Mouse (Mus musculus) brain, embryonic 14.5 days (tissue): ENCODE measurements around the gene Wrb. TPM values are rescaled to one million over a fixed set of nuclear protein-coding genes. Genes with fewer than 3 reads are reported as not detected.
A peak's percentile ranks its signal among the peaks of the same experiment; 100 is the strongest.
"Not testable (repeated sequence)": the region's sequence is repeated elsewhere in the genome, so short reads cannot be mapped to it uniquely, and the experiment has no call there.

Experiments
- DNase-seq: peaks from one replicate; pipeline ENCODE4 v3.0.0-alpha.2; 2011; ENCODE audit warnings: low read depth
- CTCF ChIP-seq: fragments of 200-500 bp; IDR thresholded peaks from 2 replicates; pipeline ENCODE4 v1.5.1; 2012; ENCODE audit warnings: inconsistent platforms, mild to moderate bottlenecking, moderate library complexity, borderline replicate concordance; ENCODE audit not compliant: insufficient read depth, insufficient read length; ENCODE audit errors: extremely low read depth
- POLR2A ChIP-seq: fragments of 200-500 bp; IDR thresholded peaks from 2 replicates; pipeline ENCODE4 v1.6.1; 2012; ENCODE audit warnings: mild to moderate bottlenecking, inconsistent platforms, borderline replicate concordance; ENCODE audit not compliant: poor library complexity, insufficient read depth, insufficient read length, severe bottlenecking; ENCODE audit errors: extremely low read depth
- polyA plus RNA-seq: library from polyadenylated mRNA; depleted of rRNA; stranded (reverse); fragments of >200 nt; gene quantifications from 2 replicates; pipeline ENCODE4 v1.2.3, GENCODE M21; 2012; rRNA removed

Wrb gene
- 151 and 176 TPM in 2 replicates for polyA plus RNA-seq

GRCm38 (mm10) chr16:96145110-96145800 is at the start of gene Wrb:
Gene Wrb (plus strand): TSS chr16:96145407.
- peak; percentile 100 for DNase-seq
- TF ChIP-seq CTCF (peak; percentile 97), POLR2A (peak; percentile 86)

GRCm38 (mm10) chr16:96095966-96096365 is 49.2 kb upstream of the Wrb start:
- TF ChIP-seq POLR2A: no peak
- TF ChIP-seq CTCF: no peak
- DNase-seq: no peak

GRCm38 (mm10) chr16:96097811-96098210 is 47.4 kb upstream of the Wrb start:
- DNase-seq: not testable (repeated sequence)

- no peak for TF ChIP-seq POLR2A
- TF ChIP-seq CTCF: peak; percentile 45; the same call in 1 of the 2 replicates
- DNase-seq: peak; percentile 19
Observed at GRCm38 (mm10) chr16:96103036-96103435, 42.2 kb upstream of the Wrb start.

GRCm38 (mm10) chr16:96109673-96110072 is 35.5 kb upstream of the Wrb start:
- no peak for DNase-seq
- TF ChIP-seq POLR2A (no peak), CTCF (no peak)

GRCm38 (mm10) chr16:96110655-96111345 is 34.4 kb upstream of the Wrb start:
- DNase-seq: no peak
- no peak for TF ChIP-seq POLR2A
- TF ChIP-seq CTCF: no peak

- TF ChIP-seq CTCF (no peak), POLR2A (no peak)
- DNase-seq: no peak
Observed at GRCm38 (mm10) chr16:96112769-96113168, 32.4 kb upstream of the Wrb start.

GRCm38 (mm10) chr16:96114729-96115128 is 30.5 kb upstream of the Wrb start:
- TF ChIP-seq POLR2A (no peak), CTCF (no peak)

GRCm38 (mm10) chr16:96120022-96120623 is 25.1 kb upstream of the Wrb start:
- TF ChIP-seq POLR2A: no peak
- TF ChIP-seq CTCF: no peak
- no peak for DNase-seq

More at GRCm38 (mm10) chr16:96114729-96115128, 30.5 kb upstream of the Wrb start:
- no peak for DNase-seq

GRCm38 (mm10) chr16:96126684-96127171 is 18.5 kb upstream of the Wrb start:
- peak; percentile 42 for DNase-seq
- TF ChIP-seq POLR2A: no peak
- no peak for TF ChIP-seq CTCF

GRCm38 (mm10) chr16:96127288-96127656 is 17.9 kb upstream of the Wrb start:
- no peak for DNase-seq
- TF ChIP-seq POLR2A: no peak
